ENCODE assay signal across 13 mouse cellular contexts in genomic region chr2:158094846-158095245, GRCm38 (mm10). TPM values are rescaled to one million over a fixed set of nuclear protein-coding genes. Genes with fewer than 3 reads are reported as not detected.
DNase-seq lines count a peak whose midpoint lies in the region; ATAC-seq lines count a peak whose summit lies in the region.
"Had no signal": no experiment of that assay in that cellular context is flagged by ENCODE, and none has a peak within 500 bp of the region (broad histone marks: within the 10 kb centered on the region; RNA-seq: fewer than 3 reads in every experiment).

No protein-coding gene starts in this region.

- H3K27ac ChIP-seq in stomach, embryonic 16.5 days (ENCODE audit: low read length), result peak overlapping the region; percentile 88
- H3K27ac ChIP-seq: limb, embryonic 12.5 days; macrophage; neural tube, embryonic 15.5 days had no signal

- 50% methylated on average over 5 of the region's 5 CpGs for WGBS in stomach, embryonic 16.5 days

- H3K36me3 ChIP-seq in stomach, embryonic 16.5 days (ENCODE audit: control insufficient read depth, insufficient read depth, low read length), result no peaks in the 10 kb centered on the region
- H3K36me3 ChIP-seq: limb, embryonic 12.5 days; neural tube, embryonic 15.5 days had no signal

- peak; percentile 56; the same call in 1 of the 2 replicates for ATAC-seq in cerebellum, adult (ENCODE audit: insufficient number of reproducible peaks, low FRiP score, low TSS enrichment)
- ATAC-seq in stomach, embryonic 16.5 days (ENCODE audit: insufficient read depth, low FRiP score), result peak; percentile 39; the same call in 1 of the 2 replicates

- H3K9ac ChIP-seq in stomach, embryonic 16.5 days (ENCODE audit: low read length), result no peak overlapping the region
- H3K9ac ChIP-seq: limb, embryonic 12.5 days; neural tube, embryonic 15.5 days had no signal

- H3K4me3 ChIP-seq in stomach, embryonic 16.5 days (replicated peaks; ENCODE audit: low read length), result no peak overlapping the region
- H3K4me3 ChIP-seq: limb, embryonic 12.5 days; neural tube, embryonic 15.5 days had no signal

- no peaks in the 10 kb centered on the region for H3K9me3 ChIP-seq in stomach, embryonic 16.5 days (replicated peaks; ENCODE audit: control insufficient read depth, low read length)
- H3K9me3 ChIP-seq: limb, embryonic 12.5 days; neural tube, embryonic 15.5 days had no signal

- H3K27me3 ChIP-seq in stomach, embryonic 16.5 days (ENCODE audit: control insufficient read depth, insufficient read depth, low read length), result no peaks in the 10 kb centered on the region
- H3K27me3 ChIP-seq: limb, embryonic 12.5 days; neural tube, embryonic 15.5 days had no signal

- H3K4me2 ChIP-seq in stomach, embryonic 16.5 days (ENCODE audit: low read depth, low read length), result no peak overlapping the region
- H3K4me2 ChIP-seq: limb, embryonic 12.5 days; neural tube, embryonic 15.5 days had no signal

- H3K4me1 ChIP-seq in stomach, embryonic 16.5 days (ENCODE audit: control insufficient read depth, insufficient read depth, low read length), result peaks cover 29% of the 10 kb centered on the region
- H3K4me1 ChIP-seq: limb, embryonic 12.5 days had no signal

- DNase-seq in cerebellum, postnatal 4 days (ENCODE audit: low spot score in 2 of 2), result no peak
- DNase-seq in kidney, postnatal 4 days, result peak; percentile 49 to 64
- DNase-seq in kidney, adult 8-10 months, result no peak
- DNase-seq in cerebellum, postnatal 36 days, result peak; percentile 43 to 60
- no peak for DNase-seq in embryo, embryonic 10 days (ENCODE audit: low spot score)
- no peak for DNase-seq in yolk sac, embryonic 10.5 days (ENCODE audit: low spot score)
- DNase-seq: embryo, embryonic 11 days; right cerebral cortex, adult 18-20 months had no signal

RNA-seq across cellular contexts. Expression of gene Tgm2, which starts 51.4 kb away (rescaled TPM):
- polyA plus RNA-seq in stomach, embryonic 16.5 days (2015; fragmentation: Nextera tagmentation; extraction: Ambion mirVana), result 123 and 133 TPM in 2 replicates

Comparison
In these comparisons a context has a peak if more than half of its experiments do, and no peak if none do; other contexts are left out.
1. DNase-seq: peak in kidney, postnatal 4 days (2 of 2) and cerebellum, postnatal 36 days (2 of 2); none in cerebellum, postnatal 4 days (0 of 2), kidney, adult 8-10 months (0 of 2), embryo, embryonic 10 days (single experiment) and yolk sac, embryonic 10.5 days (single experiment).